Mouse (Mus musculus) hindbrain, embryonic 12.5 days (tissue): Measurements from ENCODE around the gene Pgpep1l. TPM values are rescaled to one million over a fixed set of nuclear protein-coding genes. Genes with fewer than 3 reads are reported as not detected.
"Not testable (repeated sequence)": the region's sequence is repeated elsewhere in the genome, so short reads cannot be mapped to it uniquely, and the experiment has no call there.

Experiments used
- ATAC-seq: fragments of 200-750 bp; cut with Nextera tagmentation; 2 replicates; pipeline ENCODE4 v1.8.0; 2017; ENCODE audit warnings: moderate TSS enrichment; ENCODE audit not compliant: low FRiP score
- H3K27ac ChIP-seq: fragments of 300-500 bp; sonication (generic); 2 replicates; pipeline ENCODE4 v1.5.1; 2016; ENCODE audit warnings: mild to moderate bottlenecking
- H3K27me3 ChIP-seq: fragments of 300-500 bp; sonication (generic); 2 replicates; pipeline ENCODE4 v1.6.1; 2016; ENCODE audit warnings: mild to moderate bottlenecking
- H3K36me3 ChIP-seq: fragments of 300-500 bp; sonication (generic); 2 replicates; pipeline ENCODE4 v1.6.1; 2016; ENCODE audit warnings: mild to moderate bottlenecking
- H3K4me1 ChIP-seq: fragments of 300-500 bp; sonication (generic); 2 replicates; pipeline ENCODE4 v1.6.1; 2016
- H3K4me2 ChIP-seq: fragments of 300-500 bp; sonication (generic); replicated peaks from 2 replicates; pipeline ENCODE4 v1.6.1; 2016; ENCODE audit warnings: mild to moderate bottlenecking
- H3K4me3 ChIP-seq: fragments of 300-500 bp; sonication (generic); 2 replicates; pipeline ENCODE4 v1.5.1; 2016; ENCODE audit warnings: mild to moderate bottlenecking
- H3K9ac ChIP-seq: fragments of 300-500 bp; sonication (generic); 2 replicates; pipeline ENCODE4 v1.6.1; 2016; ENCODE audit warnings: mild to moderate bottlenecking, moderate library complexity
- H3K9me3 ChIP-seq: fragments of 300-500 bp; sonication (generic); replicated peaks from 2 replicates; pipeline ENCODE4 v1.6.1; 2016; ENCODE audit warnings: mild to moderate bottlenecking
- WGBS: fragments of 180-500 bp; shearing (Covaris S2); methylation state at CpG from one replicate; pipeline ENCODE4 v1.1.7; 2016; 5-methylcytosine and 5-hydroxymethylcytosine counted together
- polyA plus RNA-seq: library from polyadenylated mRNA; unstranded; fragments of >200 nt; fragmentation: Nextera tagmentation; extraction: Ambion mirVana; gene quantifications from 2 replicates; pipeline ENCODE4 v1.2.1, GENCODE M21; 2016

Pgpep1l gene
- polyA plus RNA-seq, 1 experiment from 2014 or later, result not detected

DNA sequence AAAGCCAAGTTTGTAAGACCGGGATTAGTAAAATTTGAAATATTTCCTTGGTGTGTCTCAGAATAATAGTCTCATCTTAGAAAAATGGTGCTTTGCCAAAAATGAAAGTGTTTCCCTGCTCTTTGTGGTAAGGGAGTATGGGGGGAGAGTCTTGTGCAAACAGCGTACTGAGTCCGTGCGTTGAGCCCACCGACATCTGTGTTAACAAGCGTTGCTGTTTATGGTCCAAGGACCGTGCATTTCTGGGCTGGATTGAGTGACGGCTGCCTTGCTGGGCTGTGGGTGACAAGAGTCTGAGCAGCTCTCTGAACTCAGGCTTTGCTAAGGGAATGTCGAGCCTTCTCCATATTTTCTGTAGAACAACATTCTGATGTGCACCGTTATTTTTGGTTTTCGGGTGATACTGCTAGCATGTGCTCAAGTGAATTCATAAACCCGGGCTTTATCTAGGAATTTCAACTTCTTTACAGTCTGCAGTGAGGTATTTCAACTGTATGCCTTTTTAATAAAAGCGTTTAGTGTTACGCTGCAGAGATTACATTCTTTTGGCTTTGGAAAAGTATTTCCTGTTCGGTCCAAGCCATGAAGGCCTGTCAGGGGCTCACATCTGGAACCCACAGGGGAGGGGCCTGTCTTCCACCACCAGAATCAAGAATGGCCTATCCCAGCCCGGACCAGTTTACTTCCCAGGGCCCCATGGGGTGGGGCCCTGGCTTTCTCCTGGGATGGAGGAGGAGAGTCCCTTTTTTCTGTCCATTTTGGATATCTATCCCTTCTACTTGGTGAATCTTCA, 30.2 kb upstream of the Pgpep1l start:
- 63% methylated on average over 16 of the region's 16 CpGs for WGBS
- Histone ChIP-seq H3K27ac (no peak overlapping the region), H3K4me3 (no peak overlapping the region), H3K36me3 (no peaks in the 10 kb centered on the region), H3K9me3 (no peaks in the 10 kb centered on the region), H3K4me1 (no peaks in the 10 kb centered on the region), H3K4me2 (no peak overlapping the region), H3K9ac (no peak overlapping the region), H3K27me3 (no peaks in the 10 kb centered on the region)
- ATAC-seq, result no peak

DNA sequence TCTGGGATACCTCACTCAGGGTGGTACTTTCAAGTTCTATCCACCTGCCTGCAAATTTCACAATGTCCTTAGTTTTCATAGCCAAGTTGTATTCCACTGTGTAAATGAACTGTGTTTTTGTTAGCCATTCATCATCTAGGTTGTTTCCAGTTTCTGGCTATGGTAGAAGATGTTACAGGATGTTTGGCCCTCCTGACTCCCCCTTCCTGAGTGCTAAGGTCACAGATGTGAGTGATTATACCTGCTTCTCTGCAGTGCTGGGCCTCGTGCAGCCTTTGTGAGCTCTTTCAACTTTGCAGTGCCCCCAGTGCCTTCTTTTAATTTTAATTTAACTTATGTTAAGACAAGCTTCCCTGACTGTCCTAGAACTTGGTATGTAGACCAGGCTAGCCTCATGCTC, 27.6 kb upstream of the Pgpep1l start:
- no peaks in the 10 kb centered on the region for H3K4me1 ChIP-seq
- ATAC-seq, result no peak
- H3K4me2 ChIP-seq, result no peak overlapping the region
- no peaks in the 10 kb centered on the region for H3K36me3 ChIP-seq
- 53% methylated on average over 1 of the region's 1 CpGs for WGBS
- H3K4me3 ChIP-seq, result no peak overlapping the region
- H3K27me3 ChIP-seq, result no peaks in the 10 kb centered on the region
- H3K9ac ChIP-seq, result no peak overlapping the region
- H3K27ac ChIP-seq, result no peak overlapping the region
- H3K9me3 ChIP-seq, result no peaks in the 10 kb centered on the region

DNA sequence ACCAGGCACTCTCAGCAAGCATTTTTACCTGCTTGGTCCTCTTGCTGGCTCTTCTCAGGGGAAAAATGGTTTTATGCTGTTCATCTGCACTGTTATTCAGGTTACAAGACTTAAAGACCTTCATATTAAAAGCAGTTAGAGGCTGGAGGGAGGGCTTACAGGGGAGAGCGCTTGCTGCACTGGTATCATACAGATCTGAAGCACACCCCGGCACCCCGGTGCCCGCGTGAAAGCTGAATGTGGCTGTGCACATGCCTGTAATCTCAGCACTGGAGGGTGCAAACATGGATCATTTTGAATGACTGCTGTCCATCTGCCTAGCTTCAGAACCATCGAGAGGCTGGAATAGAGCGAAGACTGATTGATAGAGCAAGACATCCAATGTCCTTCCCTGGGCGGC, 25.0 kb upstream of the Pgpep1l start:
- ATAC-seq, result no peak
- Histone ChIP-seq H3K4me2 (no peak overlapping the region), H3K27ac (no peak overlapping the region), H3K9ac (no peak overlapping the region), H3K27me3 (no peaks in the 10 kb centered on the region), H3K4me1 (no peaks in the 10 kb centered on the region), H3K36me3 (no peaks in the 10 kb centered on the region), H3K4me3 (no peak overlapping the region), H3K9me3 (no peaks in the 10 kb centered on the region)
- WGBS, result 95% methylated on average over 8 of the region's 8 CpGs

DNA sequence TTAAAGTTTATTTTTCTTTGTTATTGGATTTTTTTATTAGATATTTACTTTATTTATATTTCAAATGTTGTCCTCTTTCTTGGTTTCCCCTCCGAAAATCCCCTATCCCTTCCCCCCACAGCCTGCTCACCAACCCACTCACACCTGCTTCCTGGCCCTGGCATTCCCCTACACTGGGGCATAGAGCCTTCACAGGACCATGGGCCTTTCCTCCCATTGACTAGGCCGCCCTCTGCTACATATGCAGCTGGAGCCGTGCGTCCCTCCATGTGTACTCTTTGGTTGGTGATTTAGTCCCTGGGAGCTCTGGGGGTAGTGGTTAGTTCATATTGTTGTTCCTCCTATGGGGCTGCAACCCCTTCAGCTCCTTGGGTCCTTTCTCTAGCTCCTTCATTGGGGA, 24.0 kb upstream of the Pgpep1l start:
- 92% methylated on average over 4 of the region's 4 CpGs for WGBS
- not testable (repeated sequence) for H3K36me3 ChIP-seq, H3K27me3 ChIP-seq, ATAC-seq, H3K4me1 ChIP-seq, H3K9me3 ChIP-seq, H3K27ac ChIP-seq, H3K9ac ChIP-seq, H3K4me3 ChIP-seq, H3K4me2 ChIP-seq

DNA sequence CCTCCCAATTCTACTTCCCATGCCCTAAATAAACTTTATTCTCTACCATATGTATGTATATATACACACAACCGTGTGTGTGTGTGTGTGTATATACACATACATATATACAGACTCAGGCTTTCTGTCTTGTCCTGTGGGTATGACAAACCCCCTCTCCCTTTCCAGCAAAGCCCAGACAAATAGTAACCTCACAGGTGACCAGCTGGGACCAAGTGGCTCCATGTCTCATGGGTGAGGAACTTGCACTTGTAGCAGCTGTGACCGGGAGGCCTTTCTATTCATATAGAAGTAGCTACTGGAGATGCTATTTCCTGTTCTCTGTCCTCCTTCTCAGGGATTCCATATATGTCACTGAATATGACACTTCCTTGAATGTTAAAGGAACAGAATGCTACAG, 23.5 kb upstream of the Pgpep1l start:
- Histone ChIP-seq H3K9ac (no peak overlapping the region), H3K4me3 (no peak overlapping the region), H3K4me1 (no peaks in the 10 kb centered on the region), H3K27ac (no peak overlapping the region), H3K36me3 (no peaks in the 10 kb centered on the region), H3K4me2 (no peak overlapping the region), H3K9me3 (no peaks in the 10 kb centered on the region), H3K27me3 (no peaks in the 10 kb centered on the region)
- ATAC-seq, result no peak
- WGBS, result 87% methylated on average over 2 of the region's 2 CpGs

DNA sequence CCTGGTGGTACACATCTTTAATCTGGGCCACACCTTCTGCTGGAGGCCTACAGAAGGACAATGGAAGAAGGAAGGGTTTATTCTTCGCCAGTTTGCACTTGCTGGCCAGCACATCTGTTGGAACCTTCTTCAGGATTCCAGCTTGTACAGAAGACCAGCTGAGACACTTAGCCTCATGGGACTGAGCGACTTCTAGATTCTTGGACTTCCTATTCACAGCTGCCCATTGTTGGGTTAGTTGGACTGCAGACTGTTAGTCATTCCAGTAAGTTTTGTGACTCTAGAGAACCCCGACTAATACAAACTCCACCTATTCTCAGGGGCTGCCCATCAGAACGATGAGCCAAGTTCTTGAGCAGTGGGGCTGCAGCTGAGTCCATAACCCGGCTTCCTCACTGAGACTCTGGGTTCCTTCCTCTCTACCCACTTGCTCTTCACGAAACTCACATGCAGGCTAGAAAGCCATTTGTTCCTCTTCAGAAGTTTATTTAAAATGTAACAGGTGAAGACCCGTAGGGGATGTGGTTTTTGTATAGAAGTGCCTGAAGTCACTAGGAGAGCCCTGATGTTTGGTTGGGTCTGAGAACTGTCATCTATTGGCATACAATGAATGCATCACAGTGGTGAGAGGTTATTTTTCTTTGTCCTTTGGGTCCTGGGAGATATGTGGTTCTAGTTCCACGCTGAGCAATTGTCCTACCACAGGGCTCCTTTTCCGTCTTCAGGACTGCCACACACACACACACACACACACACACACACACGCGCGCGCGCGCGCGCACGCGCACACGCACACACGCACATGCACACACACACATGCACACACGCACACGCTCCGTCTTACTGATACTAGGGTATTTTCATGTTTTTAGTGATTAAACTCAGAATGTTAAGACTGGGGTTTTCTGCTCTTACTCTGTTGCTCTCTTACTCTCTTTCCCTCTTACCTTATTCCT, 22.8 kb upstream of the Pgpep1l start:
- Histone ChIP-seq H3K9ac (no peak overlapping the region), H3K27me3 (no peaks in the 10 kb centered on the region), H3K36me3 (no peaks in the 10 kb centered on the region), H3K4me2 (no peak overlapping the region), H3K4me3 (no peak overlapping the region), H3K27ac (no peak overlapping the region), H3K4me1 (no peaks in the 10 kb centered on the region), H3K9me3 (no peaks in the 10 kb centered on the region)
- ATAC-seq, result no peak
- 93% methylated on average over 24 of the region's 24 CpGs for WGBS

DNA sequence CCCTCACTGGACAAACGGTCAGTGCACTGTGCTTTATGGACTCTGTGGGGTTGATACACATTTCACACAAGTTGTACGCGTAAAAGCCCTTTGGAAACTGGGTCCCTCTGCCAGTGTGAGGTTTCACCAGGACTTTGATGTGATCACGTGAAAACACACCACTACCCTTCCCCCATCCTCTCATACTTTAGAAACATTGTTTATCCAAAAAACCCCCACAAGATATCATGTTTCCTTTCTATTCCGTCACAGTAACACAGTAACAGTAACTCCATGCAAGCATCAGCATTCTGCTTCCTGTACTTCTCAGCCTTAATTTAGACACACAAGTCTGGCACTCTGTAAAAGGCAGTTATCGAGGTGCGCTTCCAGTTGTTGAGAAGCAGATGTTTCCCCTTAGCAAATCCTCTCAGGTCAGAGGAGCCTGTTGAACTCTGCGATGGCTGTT, 21.8 kb upstream of the Pgpep1l start:
- H3K4me2 ChIP-seq, result no peak overlapping the region
- H3K4me3 ChIP-seq, result no peak overlapping the region
- H3K4me1 ChIP-seq, result no peaks in the 10 kb centered on the region
- H3K9ac ChIP-seq, result no peak overlapping the region
- H3K27me3 ChIP-seq, result no peaks in the 10 kb centered on the region
- no peaks in the 10 kb centered on the region for H3K36me3 ChIP-seq
- 65% methylated on average over 8 of the region's 8 CpGs for WGBS
- H3K27ac ChIP-seq, result no peak overlapping the region
- ATAC-seq, result no peak
- no peaks in the 10 kb centered on the region for H3K9me3 ChIP-seq

DNA sequence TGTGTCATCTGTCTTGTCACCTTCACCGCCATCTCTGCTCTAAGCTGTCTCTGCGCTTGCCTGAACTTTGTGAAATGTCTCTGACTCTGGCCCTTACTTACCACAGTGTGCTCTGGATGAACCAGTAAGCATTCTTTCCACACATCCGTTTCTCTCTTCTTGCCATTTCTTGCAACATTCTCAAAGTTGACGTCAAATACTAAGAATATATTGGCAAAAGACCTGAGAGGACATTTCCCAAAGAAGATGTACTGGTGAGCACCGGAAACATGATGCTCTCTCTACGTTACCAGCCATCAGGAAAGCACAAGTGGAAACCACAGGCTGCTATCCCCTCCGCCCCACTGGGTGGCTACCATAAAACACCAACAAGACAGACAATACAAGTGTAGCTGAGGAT, 19.7 kb upstream of the Pgpep1l start:
- H3K36me3 ChIP-seq, result no peaks in the 10 kb centered on the region
- no peaks in the 10 kb centered on the region for H3K27me3 ChIP-seq
- WGBS, result 91% methylated on average over 7 of the region's 7 CpGs
- H3K9me3 ChIP-seq, result no peaks in the 10 kb centered on the region
- no peak for ATAC-seq
- H3K4me1 ChIP-seq, result no peaks in the 10 kb centered on the region
- no peak overlapping the region for H3K27ac ChIP-seq
- no peak overlapping the region for H3K4me2 ChIP-seq
- no peak overlapping the region for H3K9ac ChIP-seq
- no peak overlapping the region for H3K4me3 ChIP-seq

DNA sequence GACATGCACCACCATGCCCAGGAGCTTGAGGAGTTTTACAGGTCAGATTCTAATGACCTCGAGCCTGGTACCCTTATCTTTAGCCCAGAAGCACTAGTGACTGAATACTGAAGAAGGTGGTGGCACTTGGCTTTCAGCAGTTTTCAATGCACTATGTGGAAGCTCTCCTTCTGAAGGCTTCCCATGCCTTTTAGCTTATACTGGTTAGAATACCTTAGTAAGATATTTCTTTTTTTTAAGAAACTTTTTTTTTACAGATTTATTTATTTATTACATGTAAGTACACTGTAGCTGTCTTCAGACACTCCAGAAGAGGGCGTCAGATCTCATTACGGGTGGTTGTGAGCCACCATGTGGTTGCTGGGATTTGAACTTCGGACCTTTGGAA, 19.1 kb upstream of the Pgpep1l start:
- H3K9ac ChIP-seq, H3K4me3 ChIP-seq, H3K27ac ChIP-seq, H3K27me3 ChIP-seq, H3K36me3 ChIP-seq, H3K4me1 ChIP-seq, H3K4me2 ChIP-seq, H3K9me3 ChIP-seq, ATAC-seq: not testable (repeated sequence)
- 81% methylated on average over 4 of the region's 4 CpGs for WGBS

DNA sequence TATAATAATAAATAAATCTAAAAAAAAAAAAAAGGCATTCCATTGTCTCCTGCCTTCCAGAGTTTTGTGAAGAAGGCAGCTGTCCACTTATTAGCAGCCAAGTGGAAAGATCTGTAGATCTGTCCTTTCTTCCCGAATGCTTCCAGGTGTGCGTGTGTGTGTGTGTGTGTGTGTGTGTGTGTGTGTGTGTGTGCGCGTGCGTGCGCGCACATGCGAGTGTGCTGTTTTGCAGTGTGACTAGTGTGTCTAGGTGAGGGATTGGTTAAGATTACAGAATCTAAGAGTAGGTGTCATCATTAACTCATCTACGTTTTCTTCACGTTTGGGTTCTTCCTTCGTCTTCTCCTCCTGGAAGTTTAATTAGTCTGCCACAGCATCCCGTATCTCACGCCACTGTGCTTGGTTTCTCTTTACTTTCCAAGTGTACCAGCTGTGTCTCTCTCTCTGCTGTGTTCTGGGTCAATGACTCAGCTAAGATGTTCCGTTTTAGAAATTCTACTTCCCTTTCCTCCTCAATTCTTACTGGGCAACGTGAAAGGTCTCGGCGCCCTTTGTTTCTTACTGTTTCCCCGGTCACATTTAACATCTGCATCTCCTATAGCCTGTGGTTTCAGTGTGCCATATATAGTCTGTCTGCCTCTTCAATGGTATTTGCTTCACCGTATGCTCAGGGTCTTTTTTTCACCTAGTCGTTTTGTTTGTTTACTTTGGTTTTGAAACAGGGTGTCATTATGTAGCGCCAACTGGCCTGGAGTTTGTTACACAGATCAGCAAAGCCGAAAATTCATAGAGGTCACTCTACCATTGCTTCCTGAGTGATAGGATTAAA, 18.5 kb upstream of the Pgpep1l start:
- H3K36me3 ChIP-seq, result no peaks in the 10 kb centered on the region
- ATAC-seq, result no peak
- H3K9ac ChIP-seq, result no peak overlapping the region
- H3K4me2 ChIP-seq, result no peak overlapping the region
- no peak overlapping the region for H3K27ac ChIP-seq
- no peak overlapping the region for H3K4me3 ChIP-seq
- H3K4me1 ChIP-seq, result peaks cover 2% of the 10 kb centered on the region; the same call in 1 of the 2 replicates
- 86% methylated on average over 22 of the region's 22 CpGs for WGBS
- no peaks in the 10 kb centered on the region for H3K27me3 ChIP-seq
- H3K9me3 ChIP-seq, result no peaks in the 10 kb centered on the region

DNA sequence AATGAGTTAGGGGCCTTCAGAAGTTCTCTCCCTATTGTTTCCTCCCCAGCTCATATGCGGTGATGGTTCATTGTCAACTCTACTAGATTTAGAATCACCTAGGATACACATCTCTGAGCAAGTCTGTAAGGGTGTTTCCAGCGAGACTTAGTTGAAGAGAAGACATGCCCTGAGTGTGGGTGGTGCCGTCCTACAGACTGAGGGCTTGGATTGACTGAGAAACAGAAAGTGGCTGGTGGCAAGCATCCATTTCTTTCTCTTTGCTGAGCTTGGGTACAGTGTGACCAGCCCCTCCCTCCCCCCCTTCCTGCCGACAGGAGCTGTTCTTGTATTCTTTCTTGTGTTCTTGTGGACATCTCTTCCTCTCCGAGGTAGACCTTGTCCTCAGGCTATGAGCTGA, 17.3 kb upstream of the Pgpep1l start:
- H3K27ac ChIP-seq, result no peak overlapping the region
- H3K36me3 ChIP-seq, result no peaks in the 10 kb centered on the region
- H3K4me2 ChIP-seq, result no peak overlapping the region
- H3K9ac ChIP-seq, result no peak overlapping the region
- H3K4me3 ChIP-seq, result no peak overlapping the region
- H3K4me1 ChIP-seq, result peaks cover 10% of the 10 kb centered on the region
- 71% methylated on average over 5 of the region's 5 CpGs for WGBS
- no peaks in the 10 kb centered on the region for H3K9me3 ChIP-seq
- ATAC-seq, result no peak
- peaks cover 3% of the 10 kb centered on the region for H3K27me3 ChIP-seq

DNA sequence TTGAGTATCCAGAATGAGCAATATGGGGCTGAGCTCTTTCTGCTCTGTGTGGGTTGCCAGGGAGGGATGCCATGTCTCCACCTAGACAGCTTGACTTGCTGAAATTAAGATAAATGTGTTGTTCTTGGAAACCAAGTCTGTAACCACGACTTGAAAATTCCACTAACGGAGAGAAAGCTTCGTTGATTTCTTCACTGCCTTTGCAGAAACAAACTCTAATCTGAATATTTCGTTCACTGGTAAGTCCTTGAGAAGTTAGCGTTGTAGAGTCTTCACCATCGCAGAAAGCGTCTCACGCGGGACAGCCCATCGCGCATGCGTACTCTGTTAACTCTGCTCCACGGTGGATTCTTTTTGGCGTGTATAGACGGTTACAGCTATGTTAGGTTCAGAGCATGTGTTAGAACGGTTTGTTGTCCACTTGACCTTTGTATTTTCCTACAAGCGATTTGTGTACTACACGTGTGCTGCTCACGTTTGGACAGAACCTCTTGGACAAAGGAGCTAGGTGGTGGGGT, 16.4 kb upstream of the Pgpep1l start:
- ATAC-seq, result no peak
- Histone ChIP-seq H3K9ac (no peak overlapping the region), H3K27ac (no peak overlapping the region), H3K4me1 (peaks cover 16% of the 10 kb centered on the region), H3K9me3 (no peaks in the 10 kb centered on the region), H3K4me3 (no peak overlapping the region), H3K36me3 (no peaks in the 10 kb centered on the region), H3K27me3 (peaks cover 10% of the 10 kb centered on the region), H3K4me2 (no peak overlapping the region)
- WGBS, result 94% methylated on average over 19 of the region's 19 CpGs
